Comparison of ENCODE assay signal across 14 mouse cellular contexts in genomic region chr12:31185177-31185932, GRCm38 (mm10). TPM values are rescaled to one million over a fixed set of nuclear protein-coding genes. Genes with fewer than 3 reads are reported as not detected.
DNase-seq lines count a peak whose midpoint lies in the region; ATAC-seq and TF ChIP-seq lines count a peak whose summit lies in the region.
"Had no signal": no experiment of that assay in that cellular context is flagged by ENCODE, and none has a peak within 500 bp of the region (broad histone marks: within the 10 kb centered on the region; RNA-seq: fewer than 3 reads in every experiment).

No protein-coding gene starts in this region.

- H3K36me3 ChIP-seq in heart, embryonic 13.5 days: no peaks in the 10 kb centered on the region
- no peaks in the 10 kb centered on the region for H3K36me3 ChIP-seq in testis, adult 2 months (ENCODE audit: control insufficient read depth, insufficient read depth, low read length)
- no peaks in the 10 kb centered on the region for H3K36me3 ChIP-seq in midbrain, postnatal 0 days (ENCODE audit: insufficient read depth, low read length)
- H3K36me3 ChIP-seq: midbrain, embryonic 13.5 days had no signal

- no peak overlapping the region for H3K4me3 ChIP-seq in heart, embryonic 13.5 days
- H3K4me3 ChIP-seq in testis, adult 2 months (ENCODE audit: control insufficient read depth, low read depth, low read length): no peak overlapping the region
- no peak overlapping the region for H3K4me3 ChIP-seq in midbrain, postnatal 0 days (ENCODE audit: low read depth, low read length)
- H3K4me3 ChIP-seq: midbrain, embryonic 13.5 days had no signal

- H3K9me3 ChIP-seq in heart, embryonic 13.5 days: no peaks in the 10 kb centered on the region
- H3K9me3 ChIP-seq in midbrain, postnatal 0 days (ENCODE audit: low read length): no peaks in the 10 kb centered on the region
- H3K9me3 ChIP-seq: midbrain, embryonic 13.5 days had no signal

- no peak for ATAC-seq in heart, embryonic 13.5 days (ENCODE audit: extremely low read depth, insufficient number of reproducible peaks, low FRiP score, low TSS enrichment)
- ATAC-seq in midbrain, postnatal 0 days (ENCODE audit: low FRiP score): no peak
- ATAC-seq: midbrain, embryonic 13.5 days had no signal

- no peak overlapping the region for H3K4me2 ChIP-seq in heart, embryonic 13.5 days
- H3K4me2 ChIP-seq in midbrain, postnatal 0 days (ENCODE audit: low read depth, low read length, poor library complexity, severe bottlenecking): no peak overlapping the region
- H3K4me2 ChIP-seq: midbrain, embryonic 13.5 days had no signal

- 72% methylated on average over 9 of the region's 9 CpGs for WGBS in heart, embryonic 13.5 days
- 83% methylated on average over 9 of the region's 9 CpGs for WGBS in midbrain, postnatal 0 days

- no peak for DNase-seq in heart, adult 9 months (ENCODE audit: low spot score in 2 of 2)
- no peak for DNase-seq in testis, postnatal 10 days (ENCODE audit: low spot score)
- DNase-seq in hindlimb bud, embryonic 11.5 days (ENCODE audit: extremely low spot score, low read depth, low spot score): peak; percentile 28
- DNase-seq in right cerebral cortex, postnatal 36 days (ENCODE audit: low spot score in 2 of 2): no peak
- DNase-seq in retina, postnatal 1 day: no peak
- DNase-seq in midbrain, postnatal 0 days (ENCODE audit: low spot score): no peak

- peak overlapping the region; percentile 73; the same call in 1 of the 2 replicates for H3K27ac ChIP-seq in heart, embryonic 13.5 days (replicated peaks)
- peak overlapping the region; percentile 72 for H3K27ac ChIP-seq in testis, adult 2 months (ENCODE audit: control insufficient read depth, insufficient read depth, low read depth, low read length)
- H3K27ac ChIP-seq in midbrain, postnatal 0 days (ENCODE audit: low read depth, low read length): no peak overlapping the region
- H3K27ac ChIP-seq: midbrain, embryonic 13.5 days had no signal

- no peak overlapping the region; the same call in 1 of the 2 replicates for H3K9ac ChIP-seq in heart, embryonic 13.5 days
- no peak overlapping the region for H3K9ac ChIP-seq in midbrain, postnatal 0 days (replicated peaks; ENCODE audit: low read length, poor library complexity, severe bottlenecking)
- H3K9ac ChIP-seq: midbrain, embryonic 13.5 days had no signal

- peaks cover 30% of the 10 kb centered on the region for H3K4me1 ChIP-seq in heart, embryonic 13.5 days
- no peaks in the 10 kb centered on the region for H3K4me1 ChIP-seq in testis, adult 2 months (ENCODE audit: control insufficient read depth, insufficient read depth, low read length)
- H3K4me1 ChIP-seq in midbrain, postnatal 0 days (ENCODE audit: insufficient read depth, low read length): 0 out of 2 replicates have a peak, but pooled peaks cover 5% of the 10 kb centered on the region

- no peak for TF ChIP-seq CTCF in testis, adult 2 months (IDR thresholded peaks at IDR 0.05; ENCODE audit: control insufficient read depth, insufficient read depth, insufficient replicate concordance, low read depth, low read length)
- no peak for TF ChIP-seq CTCF in midbrain, postnatal 0 days (IDR thresholded peaks at IDR 0.05)

- no peaks in the 10 kb centered on the region for H3K27me3 ChIP-seq in heart, embryonic 13.5 days (replicated peaks)
- H3K27me3 ChIP-seq in testis, adult 2 months (ENCODE audit: control insufficient read depth, insufficient read depth, low read length): no peaks in the 10 kb centered on the region
- H3K27me3 ChIP-seq in midbrain, postnatal 0 days (ENCODE audit: insufficient read depth, low read length): no peaks in the 10 kb centered on the region
- H3K27me3 ChIP-seq: midbrain, embryonic 13.5 days had no signal

- no peak for TF ChIP-seq POLR2A in testis, adult 2 months (IDR thresholded peaks at IDR 0.05; ENCODE audit: control insufficient read depth, low read depth, low read length)

RNA-seq across cellular contexts. Expression of gene Gm6993, which starts 55.2 kb away (rescaled TPM):
- not detected in 2 replicates for polyA plus RNA-seq in heart, embryonic 13.5 days (2015; fragmentation: Nextera tagmentation; extraction: Ambion mirVana)
- polyA plus RNA-seq in testis, adult 2 months (2012; rRNA removed): not detected in 2 replicates
- total RNA-seq in midbrain, postnatal 0 days (2014; rRNA removed): not detected in 2 replicates
- not detected in 2 replicates for polyA plus RNA-seq in midbrain, postnatal 0 days (2015; fragmentation: Nextera tagmentation; extraction: Ambion mirVana)
- total RNA-seq: adrenal gland, adult 18-20 months; gastrocnemius, postnatal 4 days; left cerebral cortex, postnatal 36 days had no signal
- polyA plus RNA-seq: kidney, adult 2 months; midbrain, embryonic 13.5 days; thymus, postnatal 0 days had no signal
